Mouse (Mus musculus) retina, postnatal 1 day (tissue): ENCODE results near the gene Selenbp1.

Experiments
- DNase-seq: peaks from one replicate; pipeline ENCODE4 v3.0.0-alpha.2; 2012

Gene Selenbp1

DNA sequence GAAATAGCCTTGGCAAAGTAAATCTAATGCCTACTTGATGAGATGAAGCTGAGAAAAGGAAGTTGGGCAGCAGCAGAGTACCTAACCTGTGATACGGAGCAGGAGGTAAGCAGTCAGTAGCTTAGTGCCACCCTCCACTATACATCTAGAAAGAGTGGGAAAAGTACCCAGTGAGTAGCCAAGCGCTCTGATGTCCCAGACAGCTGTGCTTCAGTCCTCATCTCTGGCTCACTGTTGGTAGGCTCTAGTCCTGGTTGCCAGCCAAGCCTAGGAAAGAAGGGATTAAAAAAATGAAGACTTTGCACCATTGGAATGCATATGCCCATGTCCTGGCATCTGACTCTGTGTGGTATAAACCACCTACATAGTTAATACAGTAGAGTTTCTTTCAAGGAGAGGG, 52.7 kb downstream of the Selenbp1 start:
- DNase-seq, result no peak

DNA sequence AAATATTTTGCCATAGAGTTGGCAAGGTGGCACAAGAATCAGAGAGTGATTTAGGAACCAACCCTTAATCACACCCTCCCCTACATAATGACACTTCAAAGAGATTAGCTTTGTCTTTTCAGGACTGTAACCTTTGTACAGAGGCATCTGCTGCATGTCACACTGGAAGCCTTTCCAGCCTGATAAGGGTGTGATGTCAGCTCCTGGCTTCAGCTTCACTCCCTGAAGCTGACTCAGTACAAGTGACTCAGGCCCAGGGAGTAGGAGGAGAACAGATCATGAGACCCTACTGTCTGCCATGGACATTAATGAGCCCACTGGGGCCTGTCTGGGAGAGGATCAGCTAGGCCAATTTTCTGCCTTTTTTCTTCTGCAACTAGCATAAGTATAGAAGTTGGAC, 54.7 kb downstream of the Selenbp1 start:
- DNase-seq, result no peak

DNA sequence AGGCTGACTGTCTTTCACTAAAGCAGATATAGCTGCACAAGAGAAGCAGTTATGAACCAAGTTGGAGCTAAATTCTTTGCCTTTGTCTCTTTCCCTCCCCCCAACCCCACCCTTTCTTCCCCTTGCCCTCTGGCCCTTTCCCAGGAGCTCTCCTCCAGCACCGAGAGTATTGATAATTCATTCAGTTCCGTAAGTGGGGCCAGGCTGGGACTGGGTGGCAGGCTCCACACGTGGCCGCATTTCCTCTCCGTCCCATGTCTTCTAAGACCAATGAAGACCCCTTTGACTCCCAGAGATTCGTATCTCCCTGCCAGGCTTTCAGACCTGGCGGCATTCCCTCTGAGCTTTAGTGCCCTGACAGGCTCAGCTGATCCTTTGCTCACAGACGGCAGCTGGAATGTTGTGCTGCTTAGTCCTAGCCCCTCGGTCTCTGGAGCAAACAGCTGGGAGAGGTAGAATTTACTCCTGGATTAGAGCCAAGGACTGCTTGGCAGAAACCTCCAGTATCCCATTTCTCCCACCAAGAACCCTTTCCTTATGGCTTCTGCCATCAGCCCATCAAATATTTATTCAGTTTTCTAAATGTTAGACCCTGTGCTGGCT, 56.4 kb downstream of the Selenbp1 start:
- no peak for DNase-seq
